Mouse (Mus musculus) olfactory bulb, adult 2 months (tissue): ENCODE results near the gene Scn4b. TPM values are rescaled to one million over a fixed set of nuclear protein-coding genes. Genes with fewer than 3 reads are reported as not detected.

Source experiments
- H3K27ac ChIP-seq: fragments of 200-500 bp; 2 replicates; pipeline ENCODE4 v1.5.1; 2012; ENCODE audit warnings: low read depth, low read length; ENCODE audit not compliant: insufficient read depth
- H3K4me1 ChIP-seq: fragments of 200-500 bp; 2 replicates; pipeline ENCODE4 v1.6.1; 2012; ENCODE audit warnings: low read length; ENCODE audit not compliant: control insufficient read depth, insufficient read depth
- H3K4me3 ChIP-seq: fragments of 200-500 bp; 2 replicates; pipeline ENCODE4 v1.5.1; 2012; ENCODE audit warnings: mild to moderate bottlenecking, low read depth, low read length, moderate library complexity; ENCODE audit not compliant: insufficient read depth
- CTCF ChIP-seq: fragments of 200-500 bp; IDR thresholded peaks from 2 replicates; pipeline ENCODE4 v1.5.1; 2012; ENCODE audit warnings: low read depth, mild to moderate bottlenecking, low read length, moderate library complexity; ENCODE audit not compliant: insufficient read depth
- POLR2A ChIP-seq: fragments of 200-500 bp; IDR thresholded peaks from 2 replicates; pipeline ENCODE4 v1.6.1; 2012; ENCODE audit warnings: mild to moderate bottlenecking, low read depth, low read length, moderate library complexity; ENCODE audit not compliant: insufficient read depth
- WGBS: fragments of 180-500 bp; shearing (Covaris S2); methylation state at CpG from one replicate; pipeline ENCODE4 v1.1.7; 2018; 5-methylcytosine and 5-hydroxymethylcytosine counted together
- polyA plus RNA-seq: library from polyadenylated mRNA; stranded (reverse); fragments of >200 nt; gene quantifications from 2 replicates; pipeline ENCODE4 v1.2.4, GENCODE M21; 2012; ENCODE audit warnings: low replicate concordance; ENCODE audit not compliant: missing spikeins, insufficient read depth, insufficient read length

The Scn4b gene
- not detected in 2 replicates for polyA plus RNA-seq

GRCm38 (mm10) chr9:45138191-45139032 is at the start of gene Scn4b:
TSS of gene Scn4b (plus strand) at chr9:45138395.
- peak within 1 kb of the TSS; percentile 35 for H3K4me3 ChIP-seq
- H3K4me1 ChIP-seq: peaks cover 28% of the 10 kb centered on the region
- H3K27ac ChIP-seq: no peak within 1 kb of the TSS
- TF ChIP-seq CTCF (no peak), POLR2A (no peak)
- WGBS: under 1% methylated on average over 74 of the region's 76 CpGs

GRCm38 (mm10) chr9:45090811-45091210 is 47.4 kb upstream of the Scn4b start:
- Histone ChIP-seq H3K4me1 (no peaks in the 10 kb centered on the region), H3K27ac (no peak overlapping the region), H3K4me3 (no peak overlapping the region)
- TF ChIP-seq POLR2A (no peak), CTCF (no peak)
- 77% methylated on average over 3 of the region's 3 CpGs for WGBS

GRCm38 (mm10) chr9:45092641-45093040 is 45.6 kb upstream of the Scn4b start:
- Histone ChIP-seq H3K27ac (no peak overlapping the region), H3K4me3 (no peak overlapping the region), H3K4me1 (no peaks in the 10 kb centered on the region)
- TF ChIP-seq CTCF: no peak
- no peak for TF ChIP-seq POLR2A
- WGBS: 50% methylated on average over 4 of the region's 4 CpGs

- no peaks in the 10 kb centered on the region for H3K4me1 ChIP-seq
- TF ChIP-seq POLR2A (no peak), CTCF (no peak)
- WGBS: 65% methylated on average over 6 of the region's 6 CpGs
- no peak overlapping the region for H3K27ac ChIP-seq
- H3K4me3 ChIP-seq: no peak overlapping the region
These were observed 42.9 kb upstream of the Scn4b start for GRCm38 (mm10) chr9:45095149-45095937.

- WGBS: 86% methylated on average over 5 of the region's 5 CpGs
- Histone ChIP-seq H3K4me1 (no peaks in the 10 kb centered on the region), H3K27ac (no peak overlapping the region), H3K4me3 (no peak overlapping the region)
- TF ChIP-seq POLR2A (no peak), CTCF (no peak)
These were observed 40.3 kb upstream of the Scn4b start for GRCm38 (mm10) chr9:45097877-45098276.

- TF ChIP-seq CTCF: no peak
- no peak for TF ChIP-seq POLR2A
- no peaks in the 10 kb centered on the region for H3K4me1 ChIP-seq
- 62% methylated on average over 3 of the region's 3 CpGs for WGBS
These were observed 39.8 kb upstream of the Scn4b start for GRCm38 (mm10) chr9:45098426-45098825.

GRCm38 (mm10) chr9:45102528-45102927 is 35.7 kb upstream of the Scn4b start:
- Histone ChIP-seq H3K4me3 (no peak overlapping the region), H3K27ac (no peak overlapping the region), H3K4me1 (no peaks in the 10 kb centered on the region)
- WGBS: 93% methylated on average over 1 of the region's 1 CpGs
- TF ChIP-seq POLR2A (no peak), CTCF (no peak)

More at GRCm38 (mm10) chr9:45098426-45098825, 39.8 kb upstream of the Scn4b start:
- Histone ChIP-seq H3K4me3 (no peak overlapping the region), H3K27ac (no peak overlapping the region)

- no peak overlapping the region for H3K4me3 ChIP-seq
- H3K27ac ChIP-seq: no peak overlapping the region
- no peak for TF ChIP-seq POLR2A
- TF ChIP-seq CTCF: no peak
- 87% methylated on average over 11 of the region's 11 CpGs for WGBS
- no peaks in the 10 kb centered on the region for H3K4me1 ChIP-seq
These were observed 34.8 kb upstream of the Scn4b start for GRCm38 (mm10) chr9:45103211-45103979.

- TF ChIP-seq POLR2A (no peak), CTCF (no peak)
- Histone ChIP-seq H3K4me1 (no peaks in the 10 kb centered on the region), H3K4me3 (no peak overlapping the region), H3K27ac (no peak overlapping the region)
- 95% methylated on average over 2 of the region's 2 CpGs for WGBS
These were observed 32.4 kb upstream of the Scn4b start for GRCm38 (mm10) chr9:45105596-45106374.
